ENCODE assay signal across 10 mouse cellular contexts in genomic region chr3:130370167-130370566, GRCm38 (mm10).
"Had no signal": no experiment of that assay in that cellular context is flagged by ENCODE, and none has a peak within 500 bp of the region (broad histone marks: within the 10 kb centered on the region; RNA-seq: fewer than 3 reads in every experiment).

No protein-coding gene starts in this region.

- H3K4me2 ChIP-seq: liver, embryonic 11.5 days; liver, embryonic 15.5 days; midbrain, embryonic 13.5 days; stomach, embryonic 15.5 days had no signal

- H3K9ac ChIP-seq: liver, embryonic 15.5 days; midbrain, embryonic 13.5 days; stomach, embryonic 15.5 days had no signal

- H3K4me3 ChIP-seq: liver, embryonic 15.5 days; midbrain, embryonic 13.5 days; stomach, embryonic 15.5 days had no signal

- H3K36me3 ChIP-seq: liver, embryonic 15.5 days; midbrain, embryonic 13.5 days; stomach, embryonic 15.5 days had no signal

- ATAC-seq: midbrain, embryonic 13.5 days had no signal

- H3K4me1 ChIP-seq: liver, embryonic 15.5 days; stomach, embryonic 15.5 days had no signal

- H3K27me3 ChIP-seq: liver, embryonic 15.5 days; midbrain, embryonic 13.5 days; stomach, embryonic 15.5 days had no signal

- H3K9me3 ChIP-seq: liver, embryonic 15.5 days; midbrain, embryonic 13.5 days; stomach, embryonic 15.5 days had no signal

- DNase-seq: kidney, adult 18-20 months; lung, adult 2 months; lung, postnatal 10 days; right cerebral cortex, postnatal 14 days; thymus, postnatal 4 days had no signal

- H3K27ac ChIP-seq: liver, embryonic 15.5 days; macrophage; midbrain, embryonic 13.5 days; stomach, embryonic 15.5 days had no signal
